Mouse (Mus musculus): ENCODE results near the gene Pnpla3. TPM values are rescaled to one million over a fixed set of nuclear protein-coding genes. Genes with fewer than 3 reads are reported as not detected.
"Not testable (repeated sequence)": the region's sequence is repeated elsewhere in the genome, so short reads cannot be mapped to it uniquely, and the experiment has no call there.

Pnpla3 gene
- 100 to 1,000 TPM in 1 of 4 experiments, 10 to 100 TPM in 3; 14.6 to 106 (median 31.8) TPM for total RNA-seq (2022)

- DNase-seq: peak; percentile 96
Observed at GRCm38 (mm10) chr15:84167600-84167999, at the start of gene Pnpla3. Gene Pnpla3 (plus strand): TSS chr15:84167837.

GRCm38 (mm10) chr15:84120612-84121011, 47.0 kb upstream of the Pnpla3 start:
- DNase-seq: no peak

- DNase-seq: no peak
Observed at GRCm38 (mm10) chr15:84121036-84121435, 46.6 kb upstream of the Pnpla3 start.

GRCm38 (mm10) chr15:84123075-84123474, 44.6 kb upstream of the Pnpla3 start, which contains the start of gene Pnpla5:
Gene Pnpla5 (minus strand): TSS chr15:84123175.
- no peak for DNase-seq

- DNase-seq: no peak
Observed at GRCm38 (mm10) chr15:84124086-84124485, 43.6 kb upstream of the Pnpla3 start.

GRCm38 (mm10) chr15:84126447-84126846, 41.2 kb upstream of the Pnpla3 start:
- DNase-seq: no peak

GRCm38 (mm10) chr15:84126871-84127270, 40.8 kb upstream of the Pnpla3 start:
- DNase-seq: no peak

GRCm38 (mm10) chr15:84131096-84131786, 36.4 kb upstream of the Pnpla3 start:
- DNase-seq: peak; percentile 46

- peak; percentile 35 for DNase-seq
Observed at GRCm38 (mm10) chr15:84131971-84132370, 35.7 kb upstream of the Pnpla3 start.

- DNase-seq: peak; percentile 17
Observed at GRCm38 (mm10) chr15:84133440-84133839, 34.2 kb upstream of the Pnpla3 start.

- DNase-seq: no peak
Observed at GRCm38 (mm10) chr15:84135472-84135871, 32.2 kb upstream of the Pnpla3 start.

GRCm38 (mm10) chr15:84136473-84137415, 30.9 kb upstream of the Pnpla3 start:
- DNase-seq: no peak

- DNase-seq: no peak
Observed at GRCm38 (mm10) chr15:84139592-84140005, 28.0 kb upstream of the Pnpla3 start.

- DNase-seq: no peak
Observed at GRCm38 (mm10) chr15:84140109-84140508, 27.5 kb upstream of the Pnpla3 start.

GRCm38 (mm10) chr15:84140929-84141328, 26.7 kb upstream of the Pnpla3 start:
- DNase-seq: no peak

- no peak for DNase-seq
Observed at GRCm38 (mm10) chr15:84156158-84156557, 11.5 kb upstream of the Pnpla3 start.

GRCm38 (mm10) chr15:84157530-84157929, 10.1 kb upstream of the Pnpla3 start:
- DNase-seq: not testable (repeated sequence)

- no peak for DNase-seq
Observed at GRCm38 (mm10) chr15:84161871-84162270, 5.8 kb upstream of the Pnpla3 start.

GRCm38 (mm10) chr15:84166818-84167217, 819 bp upstream of the Pnpla3 start:
- DNase-seq: no peak

- DNase-seq: no peak
Observed at GRCm38 (mm10) chr15:84168170-84169161, 829 bp downstream of the Pnpla3 start.

GRCm38 (mm10) chr15:84169511-84169910, 1.9 kb downstream of the Pnpla3 start:
- no peak for DNase-seq

- no peak for DNase-seq
Observed at GRCm38 (mm10) chr15:84171166-84171565, 3.5 kb downstream of the Pnpla3 start.
